Mouse (Mus musculus) layer of hippocampus, postnatal 36 days (tissue): ENCODE measurements around the gene Hmbs. TPM values are rescaled to one million over a fixed set of nuclear protein-coding genes. Genes with fewer than 3 reads are reported as not detected.
A peak's percentile ranks its signal among the peaks of the same experiment; 100 is the strongest.
"Not testable (repeated sequence)": the region's sequence is repeated elsewhere in the genome, so short reads cannot be mapped to it uniquely, and the experiment has no call there.

ENCODE experiments used
- DNase-seq, 2 experiments: peaks; one replicate each; pipeline ENCODE4 v3.0.0; 2022
- total RNA-seq, 2 experiments: library from RNA; stranded (reverse); gene quantifications; 2 replicates each; pipeline ENCODE4 v1.2.3; 2021

Gene Hmbs
- 10 to 100 TPM; 22.3 to 24.2 TPM for total RNA-seq

DNA sequence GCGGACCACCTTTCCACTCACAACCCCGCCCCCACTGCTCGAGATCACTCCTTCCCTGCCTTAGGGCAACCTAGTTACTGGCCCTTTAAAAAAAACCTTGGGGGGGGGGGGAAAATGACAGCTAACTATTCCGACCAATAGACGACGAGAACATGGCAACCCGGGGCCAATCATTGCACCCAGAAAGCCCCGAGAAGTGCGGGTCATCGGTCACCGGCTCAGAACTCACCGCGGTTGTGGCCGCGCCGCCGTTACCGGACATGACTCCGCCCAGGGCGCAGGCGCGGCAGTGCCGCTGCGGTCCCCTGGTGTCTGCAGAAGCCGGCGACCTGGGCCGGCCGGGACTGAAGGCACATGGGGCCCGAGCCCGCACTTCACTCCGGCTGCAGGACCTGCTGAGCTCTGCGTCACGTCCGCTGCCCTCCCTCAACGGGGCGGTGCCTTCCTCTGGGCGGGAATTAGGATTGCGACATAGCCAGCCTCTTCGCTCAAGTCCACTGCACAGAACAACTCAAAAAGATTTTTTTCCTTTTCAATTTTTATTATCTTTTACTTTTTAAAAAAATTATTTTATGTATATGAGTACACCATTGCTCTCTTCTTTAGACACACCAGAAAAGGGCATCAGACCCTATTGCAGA is at the start of gene Hmbs:
Gene Hmbs (minus strand): TSS at position 448 of the 641 bp plus-strand sequence.
- DNase-seq: peak; percentile 88 to 91

DNA sequence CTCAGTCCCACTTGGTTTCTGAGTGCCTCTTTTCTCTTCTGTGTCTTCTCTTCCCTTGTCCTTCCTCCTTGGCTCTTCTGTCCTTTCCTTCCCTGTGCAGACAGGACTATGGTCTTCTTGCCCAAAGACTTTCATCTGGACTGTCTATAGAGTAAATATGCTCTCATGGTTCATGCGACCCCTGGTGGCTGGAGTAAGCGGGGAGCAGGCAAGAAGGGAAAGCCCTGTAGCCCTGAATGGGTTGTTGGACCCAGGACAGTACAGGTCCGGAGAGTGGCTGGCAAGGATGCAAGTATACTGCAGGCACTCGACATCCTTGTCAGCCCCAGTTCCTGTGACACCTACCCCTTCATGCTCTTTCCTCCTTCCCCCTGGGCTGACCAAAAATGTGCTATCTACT is 47.4 kb upstream of the Hmbs start:
- DNase-seq: peak; percentile 52 to 53

DNA sequence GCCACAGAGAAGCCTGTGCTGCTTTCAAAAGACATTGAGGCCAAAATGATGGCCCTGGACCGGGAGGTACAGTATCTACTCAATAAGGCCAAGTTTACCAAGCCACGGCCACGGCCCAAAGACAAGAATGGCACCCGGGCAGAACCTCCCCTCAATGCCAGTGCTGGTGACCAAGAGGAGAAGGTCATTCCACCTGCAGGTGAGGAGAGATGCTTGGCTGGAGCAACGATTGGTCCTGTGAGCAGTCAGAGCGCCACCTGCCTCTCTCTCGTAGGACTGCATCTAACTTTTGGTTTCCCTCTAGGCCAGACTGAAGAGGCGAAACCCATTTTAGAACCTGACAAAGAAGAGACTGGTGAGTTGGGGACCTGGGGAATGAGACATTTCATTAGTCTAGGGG is 45.2 kb upstream of the Hmbs start:
- no peak for DNase-seq

DNA sequence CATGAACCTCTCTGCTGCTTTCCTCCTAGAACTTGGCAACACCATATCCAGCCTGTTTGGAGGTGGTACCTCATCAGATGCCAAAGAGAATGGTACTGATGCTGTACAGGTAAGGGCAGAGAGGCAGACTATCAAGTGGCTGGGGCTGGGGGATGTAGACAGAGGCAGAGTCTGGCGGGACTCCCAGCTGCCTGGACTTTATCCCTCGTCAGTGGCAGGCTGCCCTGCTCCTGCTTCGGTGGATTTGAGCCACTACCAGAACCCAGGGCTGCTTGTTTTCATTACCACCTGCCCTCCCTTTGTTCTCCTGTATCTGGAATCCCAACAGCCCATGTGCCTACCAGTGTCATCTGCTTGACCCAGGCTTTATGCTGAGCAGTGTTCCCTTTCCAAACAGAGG is 43.2 kb upstream of the Hmbs start:
- DNase-seq: no peak

DNA sequence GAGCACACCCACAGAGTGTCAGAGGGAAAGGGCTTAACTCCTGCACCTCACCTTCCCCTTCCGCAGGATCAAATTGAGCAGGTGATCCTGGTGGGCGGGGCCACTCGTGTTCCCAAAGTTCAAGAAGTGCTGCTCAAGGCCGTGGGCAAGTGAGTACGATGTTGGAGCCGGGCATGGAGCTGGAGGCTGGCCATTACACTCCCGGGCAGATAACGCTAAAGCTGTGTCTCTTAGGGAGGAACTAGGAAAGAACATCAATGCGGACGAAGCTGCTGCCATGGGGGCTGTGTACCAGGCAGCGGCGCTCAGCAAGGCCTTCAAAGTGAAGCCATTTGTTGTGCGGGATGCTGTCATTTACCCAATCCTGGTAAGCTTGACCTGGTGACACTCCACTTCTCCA is 40.6 kb upstream of the Hmbs start:
- no peak for DNase-seq

DNA sequence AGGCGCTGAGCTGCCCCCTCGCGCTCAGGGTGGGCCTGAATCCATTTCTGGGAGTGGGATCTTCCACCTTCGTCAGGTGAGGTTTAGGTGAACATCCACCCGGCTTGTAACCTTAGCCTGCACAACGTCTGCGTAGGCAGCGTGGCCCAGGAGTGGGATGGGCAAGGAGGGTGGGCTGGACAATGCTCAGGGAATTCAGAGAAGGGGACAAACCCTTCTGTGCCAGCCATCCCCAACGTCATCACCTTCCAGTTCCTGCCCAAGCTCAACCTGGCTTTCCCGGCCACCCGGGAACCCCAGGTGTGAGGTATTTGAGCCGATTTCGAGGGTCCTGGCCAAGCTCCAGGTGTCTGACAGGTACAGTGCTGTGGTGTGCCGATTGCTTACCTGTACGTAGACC is 35.8 kb upstream of the Hmbs start:
- DNase-seq: no peak

DNA sequence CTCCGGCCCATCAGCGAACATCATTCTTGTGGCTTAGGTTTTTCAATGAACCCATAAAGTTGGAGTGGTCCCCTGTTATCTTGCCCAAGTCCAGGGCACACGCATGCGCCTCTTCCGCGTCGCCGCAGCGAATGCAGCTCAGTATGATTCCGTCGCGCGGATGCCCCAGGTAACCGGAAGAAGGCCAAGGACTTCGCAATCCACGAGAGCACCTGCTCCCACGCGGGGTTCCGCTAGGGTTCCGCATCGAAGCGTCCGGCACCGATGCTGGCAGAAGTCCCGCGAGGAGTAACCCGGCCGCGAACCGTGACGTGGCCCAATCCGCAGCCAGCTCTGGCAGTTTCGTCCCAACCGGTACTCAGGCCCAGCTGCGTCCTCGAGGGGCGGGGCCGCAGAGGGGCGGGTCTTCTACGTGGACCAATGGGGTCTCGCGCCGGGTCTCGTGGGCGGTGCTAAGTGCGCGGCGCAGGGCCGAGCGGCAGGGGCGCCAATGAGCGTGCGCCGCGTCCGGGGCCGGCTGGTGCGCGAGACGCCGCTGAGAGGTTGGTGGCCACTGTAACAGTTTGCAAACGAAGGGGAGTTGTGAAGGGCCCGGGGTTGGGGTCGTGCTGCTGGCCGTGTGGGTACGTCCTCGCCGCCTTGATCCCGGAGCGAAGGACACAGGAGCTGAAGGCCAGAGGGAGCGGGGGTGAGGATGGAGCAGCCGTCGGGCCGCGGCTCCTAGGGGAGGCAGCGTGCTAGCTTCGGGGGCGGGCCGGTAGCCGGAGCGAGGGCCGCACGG is 35.2 kb upstream of the Hmbs start, which contains the start of gene Hyou1:
Gene Hyou1 (plus strand): TSS at position 437 of the 781 bp plus-strand sequence.
- peak; percentile 99 for DNase-seq

DNA sequence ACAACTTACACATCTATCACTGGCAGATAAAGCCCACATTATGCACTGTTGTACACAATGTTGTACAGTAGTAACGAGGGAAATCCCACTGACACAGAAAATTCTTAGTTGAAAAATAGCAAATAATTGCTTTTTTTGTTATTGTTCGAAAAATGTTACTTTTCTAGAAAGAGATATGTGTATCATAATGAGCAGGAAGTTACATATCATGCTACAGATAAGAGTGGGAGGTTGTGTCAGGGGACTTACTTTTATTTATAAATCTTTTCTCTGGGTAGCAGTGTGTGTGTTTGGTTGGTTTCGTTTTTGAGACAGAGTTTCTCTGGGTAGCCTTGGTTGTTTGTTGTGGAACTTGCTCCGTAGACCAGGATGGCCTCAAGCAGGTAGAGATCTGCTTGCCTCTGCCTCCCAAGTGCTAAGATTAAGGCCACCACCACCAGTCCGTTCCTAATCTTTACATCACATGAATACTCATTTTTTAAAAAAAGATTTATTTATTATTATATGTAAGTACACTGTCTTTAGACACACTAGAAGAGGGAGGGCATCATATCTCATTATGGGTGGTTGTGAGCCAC is 34.2 kb upstream of the Hmbs start:
- DNase-seq: no peak

DNA sequence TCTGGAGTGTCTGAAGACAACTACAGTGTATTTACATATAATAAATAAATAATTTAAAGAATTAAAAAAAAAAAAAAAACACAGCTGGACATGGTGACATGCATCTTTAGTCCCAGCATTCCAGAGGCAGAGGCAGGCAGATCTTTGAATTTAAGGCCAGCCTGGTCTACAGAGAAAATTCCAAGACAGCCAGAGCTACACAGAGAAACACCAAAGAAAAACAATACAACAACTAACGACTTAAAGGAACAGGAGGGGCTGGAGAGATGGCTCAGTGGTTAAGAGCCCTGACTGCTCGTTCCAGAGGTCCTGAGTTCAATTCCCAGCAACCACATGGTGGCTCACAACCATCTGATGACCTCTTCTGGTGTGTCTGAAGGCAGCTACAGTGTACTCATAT is 33.3 kb upstream of the Hmbs start:
- DNase-seq: not testable (repeated sequence)

DNA sequence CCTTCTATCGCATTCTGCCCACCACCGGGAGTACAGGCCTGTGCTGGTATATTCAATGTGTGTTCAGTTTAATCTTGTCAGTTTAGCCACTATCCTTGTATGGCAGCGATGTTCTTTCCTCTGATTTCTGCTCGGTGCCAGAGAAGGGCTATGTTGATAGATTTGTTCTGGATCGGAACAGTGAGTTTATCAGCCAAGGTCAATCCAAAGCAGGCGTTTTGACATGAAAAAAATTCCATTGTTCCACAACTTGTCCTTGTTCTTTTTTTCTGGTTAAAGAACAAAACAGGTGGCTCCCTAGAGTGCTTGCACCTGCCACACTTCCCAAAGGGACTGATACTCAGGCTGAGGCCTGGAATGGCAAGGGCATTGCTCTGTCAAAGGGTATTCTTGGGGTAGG is 32.1 kb upstream of the Hmbs start:
- no peak for DNase-seq

DNA sequence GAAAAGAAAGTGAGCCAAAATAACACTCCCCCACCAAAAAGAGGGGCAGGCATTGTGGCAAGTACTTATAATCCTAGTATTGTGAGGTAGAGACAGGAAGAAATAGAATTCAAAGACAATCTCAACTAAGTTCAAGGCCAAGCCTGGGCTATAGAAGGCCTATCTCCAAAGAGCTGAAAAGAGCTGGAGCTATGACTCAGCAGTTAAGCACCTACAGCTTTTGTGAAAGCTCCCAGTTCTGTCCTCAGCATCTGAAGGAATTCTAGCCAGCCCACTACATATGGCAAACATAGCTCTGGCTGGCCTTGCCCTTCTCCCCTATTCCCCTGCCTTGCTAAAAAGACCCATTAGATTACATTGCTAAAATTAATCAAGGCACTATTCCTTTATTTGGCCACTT is 29.4 kb upstream of the Hmbs start:
- DNase-seq: no peak

DNA sequence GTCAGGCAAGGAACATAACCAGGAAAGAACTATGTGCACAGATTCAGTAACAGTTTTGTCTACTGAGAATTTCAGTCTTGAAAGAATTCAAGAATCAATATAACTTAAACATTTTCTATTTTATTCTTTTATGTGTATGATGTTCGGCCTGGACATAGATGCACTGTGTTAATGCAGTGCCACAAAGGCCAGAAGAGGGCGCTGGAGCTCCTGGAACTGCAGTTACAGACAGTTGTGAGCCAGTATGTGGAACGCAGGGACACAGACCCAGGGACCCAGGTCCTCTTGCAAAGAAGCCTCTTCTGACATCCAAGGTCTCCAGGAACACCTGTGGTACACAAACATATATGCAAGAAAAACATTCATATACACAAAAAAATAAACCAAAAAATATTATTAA is 20.5 kb upstream of the Hmbs start:
- DNase-seq: no peak

DNA sequence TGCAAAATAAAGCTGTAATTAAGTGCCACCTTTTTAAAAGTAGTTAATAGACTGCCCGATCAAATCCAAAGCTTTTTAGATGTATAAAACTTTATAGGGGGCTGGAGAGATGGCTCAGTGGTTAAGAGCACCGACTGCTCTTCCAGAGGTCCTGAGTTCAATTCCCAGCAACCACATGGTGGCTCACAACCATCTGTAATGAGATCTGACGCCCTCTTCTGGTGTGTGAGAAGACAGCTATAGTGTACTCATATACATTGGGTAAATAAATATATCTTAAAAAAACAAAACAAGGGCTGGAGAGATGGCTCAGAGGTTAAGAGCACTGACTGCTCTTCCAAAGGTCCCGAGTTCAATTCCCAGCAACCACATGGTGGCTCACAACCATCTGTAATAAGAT is 17.9 kb upstream of the Hmbs start:
- DNase-seq: not testable (repeated sequence)

DNA sequence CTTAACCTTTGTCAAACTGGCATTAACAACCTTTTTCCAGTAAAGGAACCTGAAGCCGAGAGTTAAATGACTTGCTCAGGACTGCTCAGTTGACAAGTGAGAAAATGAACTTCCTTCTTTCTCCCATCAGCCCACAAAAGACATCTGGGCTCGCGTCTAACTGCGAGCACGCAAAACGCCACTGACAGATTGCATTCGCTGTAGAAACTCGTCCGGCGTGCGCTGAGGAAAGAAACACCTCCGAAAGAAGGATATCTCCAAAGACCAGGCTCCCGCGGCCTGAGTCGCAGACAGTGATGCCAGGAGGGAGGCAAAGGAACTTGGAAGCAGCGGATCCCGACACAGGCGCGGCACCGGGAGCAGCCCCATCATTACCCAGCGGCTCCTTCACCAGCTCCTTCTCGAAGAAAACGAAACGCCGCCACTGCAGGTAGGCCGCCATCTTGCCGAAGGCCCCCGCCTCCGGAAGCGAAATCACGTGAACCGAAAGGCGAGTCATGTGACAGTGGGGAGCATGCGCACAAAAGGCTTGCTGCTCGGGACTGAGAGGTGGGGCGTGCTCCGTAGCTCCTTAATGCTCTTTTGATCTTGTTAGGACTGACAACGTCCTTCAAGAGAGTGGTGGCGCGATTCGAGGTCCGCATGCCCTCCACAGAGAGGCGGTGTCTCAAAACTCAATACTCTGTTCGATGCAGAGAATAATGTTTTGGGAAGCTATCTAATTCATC is 17.3 kb upstream of the Hmbs start, which contains the start of gene Vps11:
Gene Vps11 (minus strand): TSS at position 481 of the 728 bp plus-strand sequence.
- DNase-seq: peak; percentile 92

DNA sequence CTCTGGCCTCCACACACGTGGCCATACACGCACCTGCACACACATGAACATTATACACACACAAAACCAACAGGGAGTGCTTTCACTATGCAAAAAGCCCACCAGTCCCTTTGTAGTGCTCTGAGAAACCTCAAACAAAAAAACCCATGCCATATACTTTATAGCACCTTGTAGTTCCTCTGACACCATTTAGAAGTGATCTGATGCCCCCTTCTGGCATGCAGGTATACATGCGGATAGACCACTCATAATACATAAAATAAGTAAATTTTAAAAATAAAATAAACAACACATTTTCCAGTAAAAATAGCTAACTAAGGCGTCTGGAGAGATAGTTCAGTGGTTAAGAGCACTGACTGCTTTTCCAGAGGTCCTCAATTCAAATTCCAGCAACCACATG is 13.2 kb upstream of the Hmbs start:
- DNase-seq: no peak

DNA sequence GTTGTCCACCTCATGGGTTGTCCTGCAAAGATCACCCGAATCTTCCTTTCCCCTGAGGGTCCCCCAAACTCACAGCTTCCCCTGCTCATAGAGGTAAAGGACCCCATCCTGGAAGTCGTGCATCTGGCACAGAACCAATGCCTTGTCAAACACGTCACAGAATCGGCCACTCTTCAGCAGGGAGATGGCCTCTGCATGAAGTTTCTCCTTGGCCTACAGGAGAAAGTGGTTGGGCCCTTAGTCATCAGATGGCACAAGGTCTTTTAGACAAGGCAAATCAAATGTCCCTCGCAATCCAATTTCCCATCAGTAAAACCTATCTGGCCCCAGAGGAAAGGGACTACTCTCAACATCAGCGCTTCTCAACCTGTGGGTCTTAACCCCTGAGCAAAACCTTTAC is 9.1 kb upstream of the Hmbs start:
- no peak for DNase-seq

DNA sequence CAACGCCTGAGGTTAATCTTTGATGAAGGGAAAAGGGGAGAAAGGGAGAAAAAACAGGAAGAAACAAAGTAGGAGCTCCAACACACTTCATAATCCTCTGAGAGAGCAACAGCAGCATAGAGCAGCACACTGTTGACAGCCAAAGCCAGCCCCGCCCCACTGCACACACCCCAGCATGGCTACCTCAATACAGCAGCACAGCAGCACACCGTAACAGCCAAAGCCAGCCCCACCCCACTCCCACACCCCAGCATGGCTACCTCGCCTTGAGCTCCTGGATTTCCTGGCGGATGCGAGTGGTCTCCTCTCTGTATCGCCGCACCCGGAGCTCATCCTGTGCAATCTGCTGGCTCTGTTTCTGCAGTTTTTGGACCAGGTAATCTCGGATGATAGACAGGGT is 8.3 kb upstream of the Hmbs start:
- no peak for DNase-seq

DNA sequence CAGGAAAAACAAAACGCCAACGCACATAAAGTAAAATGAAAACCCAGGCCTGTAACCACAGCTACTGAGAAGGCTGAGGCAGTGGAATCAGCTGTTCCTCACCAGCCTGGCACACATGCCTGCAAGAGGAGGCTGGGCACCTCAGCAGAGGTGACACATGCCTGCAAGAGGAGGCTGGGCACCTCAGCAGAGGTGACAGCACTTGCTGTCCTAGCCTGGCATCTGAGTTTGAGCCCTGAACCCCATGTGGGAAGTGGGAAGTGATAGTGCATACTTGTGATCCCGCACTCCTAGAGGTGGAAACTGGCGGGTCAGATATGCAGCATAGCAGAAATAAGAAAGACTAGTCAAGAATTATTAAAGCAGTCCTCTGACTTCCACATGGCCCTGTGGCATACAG is 7.4 kb upstream of the Hmbs start:
- DNase-seq: no peak

DNA sequence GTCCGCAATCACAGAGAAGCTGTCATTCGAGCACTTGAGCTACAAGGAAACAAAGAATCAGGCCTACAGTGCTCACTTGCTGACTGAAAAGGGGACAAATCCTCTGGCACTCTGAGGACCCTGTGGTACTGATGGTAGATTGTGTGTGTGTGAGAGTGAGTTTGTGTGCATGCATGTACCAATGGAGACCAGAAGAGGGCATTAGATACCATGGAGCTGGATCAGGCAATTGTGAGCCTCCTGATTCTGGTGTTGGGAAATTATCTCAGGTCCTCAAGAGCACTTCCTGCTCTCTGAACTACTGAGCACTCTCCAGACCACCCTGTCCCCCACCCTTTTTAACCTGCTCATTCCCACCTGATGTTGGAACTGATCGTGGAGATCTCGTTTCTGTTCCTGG is 4.5 kb upstream of the Hmbs start:
- no peak for DNase-seq

DNA sequence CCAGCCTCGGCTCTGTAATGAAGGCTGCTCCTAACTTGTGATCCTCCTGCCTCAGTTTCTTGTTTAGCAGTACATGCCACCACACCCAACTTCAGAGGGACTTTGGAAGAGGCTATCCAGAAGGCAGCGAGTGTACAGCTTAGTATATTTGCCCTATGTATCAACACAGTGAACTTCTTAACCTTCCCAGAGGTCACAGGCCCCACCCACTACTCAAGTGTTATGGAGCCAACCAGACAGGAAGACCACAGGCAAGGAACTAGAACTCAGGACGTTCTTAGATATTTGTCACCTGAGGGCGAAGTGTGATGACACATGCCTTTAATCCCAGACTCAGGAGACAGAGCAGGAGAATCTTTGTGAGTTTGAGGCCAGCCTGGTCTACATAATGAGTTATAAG is 3.6 kb upstream of the Hmbs start:
- DNase-seq: no peak

DNA sequence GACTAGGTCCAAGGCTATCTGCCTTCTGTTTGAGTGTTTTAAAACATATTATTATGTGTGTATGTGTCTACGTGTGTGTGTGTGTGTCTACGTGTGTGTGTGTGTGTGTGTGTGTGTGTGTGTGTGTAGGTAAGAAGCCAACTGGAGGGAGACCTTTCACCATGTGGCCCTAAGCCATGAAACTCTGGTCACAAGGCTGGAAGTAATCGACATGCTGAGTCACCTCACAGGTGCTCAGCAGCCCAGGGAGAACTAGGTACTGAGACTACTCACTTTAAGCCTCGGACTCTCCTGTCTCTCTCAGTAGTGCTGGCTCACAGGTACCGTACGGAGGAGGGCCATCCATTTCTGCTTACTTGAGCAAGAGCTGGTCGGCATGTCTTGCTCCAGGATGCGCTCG is 3.1 kb upstream of the Hmbs start:
- no peak for DNase-seq

DNA sequence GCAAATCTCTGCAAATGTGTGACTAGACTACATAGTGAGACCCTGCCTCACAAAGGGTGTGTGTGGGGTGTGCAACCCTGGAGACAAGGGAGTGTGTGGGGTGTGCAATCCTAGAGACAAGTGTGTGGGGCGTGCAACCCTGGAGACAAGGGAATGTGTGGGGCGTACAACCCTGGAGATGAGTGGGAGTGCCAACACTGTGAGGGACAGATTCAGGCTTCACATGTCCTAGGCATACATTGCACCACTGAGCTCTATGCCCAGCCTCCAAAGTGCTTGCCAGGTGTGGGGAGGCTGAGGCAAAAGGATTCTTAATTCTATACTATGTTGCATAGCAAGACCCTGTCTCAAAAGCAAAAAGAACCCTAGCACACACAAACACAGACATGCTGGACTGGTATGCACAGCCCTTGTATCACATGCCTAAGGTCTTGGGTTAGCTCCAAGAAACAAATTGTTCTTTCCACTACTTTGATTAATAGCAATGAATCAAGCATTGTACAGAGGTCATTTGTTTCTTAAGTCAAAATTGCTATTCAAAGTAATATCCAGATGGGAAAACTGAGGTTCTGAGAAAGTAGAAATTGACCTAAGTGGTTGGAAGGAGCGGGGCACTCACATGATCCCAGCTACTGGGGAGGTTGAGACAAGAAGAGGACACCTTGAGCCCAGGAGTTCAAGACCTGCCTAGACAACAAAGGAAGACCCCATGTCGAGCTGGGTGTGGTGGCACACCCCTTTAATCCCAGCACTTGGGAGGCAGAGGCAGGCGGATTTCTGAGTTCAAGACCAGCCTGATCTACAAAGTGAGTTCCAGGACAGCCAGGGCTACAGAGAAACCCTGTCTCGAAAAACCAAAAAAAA is 1.8 kb upstream of the Hmbs start:
- DNase-seq: peak in 1 of 2 experiments; percentile 37
